Mouse (Mus musculus) stomach, embryonic 15.5 days (tissue): Measurements from ENCODE around the gene Cyp2w1. TPM values are rescaled to one million over a fixed set of nuclear protein-coding genes. Genes with fewer than 3 reads are reported as not detected.

Experiments used
- ATAC-seq: fragments of 200-750 bp; cut with Nextera tagmentation; 2 replicates; pipeline ENCODE4 v1.8.0; 2017; ENCODE audit warnings: low read depth, moderate number of reproducible peaks, moderate TSS enrichment; ENCODE audit not compliant: insufficient read depth, low FRiP score
- H3K27ac ChIP-seq: fragments of 300-500 bp; sonication (generic); 2 replicates; pipeline ENCODE4 v1.5.1; 2015; ENCODE audit warnings: mild to moderate bottlenecking, inconsistent platforms
- H3K27me3 ChIP-seq: fragments of 300-500 bp; sonication (generic); replicated peaks from 2 replicates; pipeline ENCODE4 v1.6.1; 2015; ENCODE audit warnings: inconsistent platforms
- H3K36me3 ChIP-seq: fragments of 300-500 bp; sonication (generic); 2 replicates; pipeline ENCODE4 v1.6.1; 2015; ENCODE audit warnings: inconsistent platforms
- H3K4me1 ChIP-seq: fragments of 300-500 bp; sonication (generic); 2 replicates; pipeline ENCODE4 v1.6.1; 2015; ENCODE audit warnings: inconsistent platforms
- H3K4me2 ChIP-seq: fragments of 300-500 bp; sonication (generic); 2 replicates; pipeline ENCODE4 v1.6.1; 2015; ENCODE audit warnings: mild to moderate bottlenecking, inconsistent platforms
- H3K4me3 ChIP-seq: fragments of 300-500 bp; sonication (generic); replicated peaks from 2 replicates; pipeline ENCODE4 v1.5.1; 2015; ENCODE audit warnings: inconsistent platforms
- H3K9ac ChIP-seq: fragments of 300-500 bp; sonication (generic); 2 replicates; pipeline ENCODE4 v1.6.1; 2015; ENCODE audit warnings: inconsistent platforms
- H3K9me3 ChIP-seq: fragments of 300-500 bp; sonication (generic); 2 replicates; pipeline ENCODE4 v1.6.1; 2016; ENCODE audit warnings: inconsistent platforms
- WGBS: fragments of 180-500 bp; shearing (Covaris S2); methylation state at CpG from one replicate; pipeline ENCODE4 v1.1.7; 2015; 5-methylcytosine and 5-hydroxymethylcytosine counted together
- polyA plus RNA-seq: library from polyadenylated mRNA; unstranded; fragments of >200 nt; fragmentation: Nextera tagmentation; extraction: Ambion mirVana; gene quantifications from 2 replicates; pipeline ENCODE4 v1.2.1, GENCODE M21; 2015

Cyp2w1 gene
- polyA plus RNA-seq, 1 experiment from 2014 or later = 8.5 TPM

DNA sequence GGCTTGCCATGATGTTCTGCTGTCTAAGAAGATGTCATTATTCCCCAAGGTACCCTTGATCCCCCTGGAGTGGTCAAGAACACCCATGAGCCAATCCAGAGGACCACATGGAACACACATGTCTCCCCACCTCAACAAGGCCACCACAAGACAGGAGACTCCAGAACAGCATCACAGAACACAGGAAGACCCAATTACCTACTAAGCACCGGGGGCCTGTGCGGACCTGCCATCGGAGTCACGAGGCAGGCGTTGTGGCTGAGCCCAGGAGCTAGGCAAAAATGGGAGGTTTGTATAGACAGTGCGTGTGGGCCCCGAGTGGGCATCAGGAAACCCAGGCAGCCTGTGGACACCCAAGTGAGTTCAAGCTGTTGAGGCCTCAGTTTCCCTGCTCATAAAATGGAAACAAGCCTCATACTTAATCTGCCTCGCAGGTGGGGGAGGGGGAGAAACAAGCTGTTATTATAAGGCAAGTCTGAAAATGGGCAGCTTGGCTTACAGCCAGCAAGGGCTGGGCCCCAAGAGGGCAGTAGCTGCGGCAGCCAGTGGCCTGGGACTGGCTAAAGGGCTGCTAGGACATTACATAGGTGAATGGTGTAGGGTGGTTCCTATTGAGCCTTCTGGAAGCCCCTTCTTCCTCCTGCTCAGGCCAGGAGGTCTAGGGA lies 29.0 kb upstream of the Cyp2w1 start:
- Histone ChIP-seq H3K36me3 (no peaks in the 10 kb centered on the region), H3K27ac (no peak overlapping the region), H3K4me2 (peak overlapping the region; percentile 92), H3K9me3 (no peaks in the 10 kb centered on the region), H3K4me1 (peaks cover 19% of the 10 kb centered on the region), H3K4me3 (no peak overlapping the region), H3K9ac (no peak overlapping the region), H3K27me3 (peaks cover 14% of the 10 kb centered on the region)
- ATAC-seq = no peak
- 70% methylated on average over 9 of the region's 9 CpGs for WGBS

- Histone ChIP-seq H3K27me3 (peaks cover 14% of the 10 kb centered on the region), H3K4me1 (peaks cover 19% of the 10 kb centered on the region), H3K9ac (no peak overlapping the region), H3K9me3 (no peaks in the 10 kb centered on the region), H3K4me3 (peak overlapping the region; percentile 58), H3K4me2 (peak overlapping the region; percentile 92), H3K36me3 (no peaks in the 10 kb centered on the region), H3K27ac (no peak overlapping the region)
- whole genome bisulfite sequencing = 54% methylated on average over 5 of the region's 5 CpGs
- 0 out of 2 replicates have a peak, but pooled peaks have one; percentile 23 for ATAC-seq
Measured at GRCm38 (mm10) chr5:139324045-139324491, 28.3 kb upstream of the Cyp2w1 start.

DNA sequence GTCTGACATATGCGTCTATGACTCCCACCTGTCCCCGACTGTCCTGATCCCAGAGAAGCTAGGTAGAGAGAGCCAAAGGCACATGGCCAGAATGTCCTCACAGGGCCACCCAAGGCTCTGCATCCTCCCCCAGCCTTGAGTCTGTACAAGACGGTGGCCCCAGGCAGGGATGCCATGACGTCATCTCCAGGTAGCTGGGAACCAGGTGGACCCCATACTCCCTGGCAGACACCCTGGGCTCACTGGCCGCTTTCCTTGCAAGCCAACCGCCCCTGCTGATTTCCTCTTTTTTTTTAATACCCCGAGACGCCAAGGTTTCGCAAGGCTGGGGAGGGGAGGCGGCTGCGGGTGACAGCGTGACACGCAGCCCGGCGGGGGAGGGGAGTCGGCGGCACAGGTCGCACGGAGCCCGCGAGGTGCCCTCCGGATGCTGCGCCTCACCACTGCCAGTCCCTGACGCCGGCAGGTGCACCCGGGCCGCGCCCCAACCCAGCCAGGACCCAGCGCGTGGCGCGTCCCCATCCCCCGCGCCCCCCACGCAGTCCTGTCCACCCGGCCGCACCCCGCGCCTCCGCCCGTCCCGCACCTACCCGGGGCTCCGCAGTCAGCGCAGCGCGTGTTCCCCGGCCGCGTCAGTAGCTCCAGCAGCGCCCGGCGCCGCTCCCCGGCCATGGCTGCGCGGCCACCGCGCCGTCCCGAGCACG lies 27.6 kb upstream of the Cyp2w1 start:
- Histone ChIP-seq H3K9me3 (no peaks in the 10 kb centered on the region), H3K4me1 (peaks cover 19% of the 10 kb centered on the region), H3K27ac (no peak overlapping the region; the same call in 1 of the 2 replicates), H3K36me3 (no peaks in the 10 kb centered on the region), H3K9ac (peak overlapping the region; percentile 40), H3K4me3 (peak overlapping the region; percentile 58), H3K27me3 (peaks cover 14% of the 10 kb centered on the region), H3K4me2 (peak overlapping the region; percentile 92)
- 0 out of 2 replicates have a peak, but pooled peaks have one; percentile 23 for ATAC-seq
- WGBS = 2% methylated on average over 59 of the region's 62 CpGs

DNA sequence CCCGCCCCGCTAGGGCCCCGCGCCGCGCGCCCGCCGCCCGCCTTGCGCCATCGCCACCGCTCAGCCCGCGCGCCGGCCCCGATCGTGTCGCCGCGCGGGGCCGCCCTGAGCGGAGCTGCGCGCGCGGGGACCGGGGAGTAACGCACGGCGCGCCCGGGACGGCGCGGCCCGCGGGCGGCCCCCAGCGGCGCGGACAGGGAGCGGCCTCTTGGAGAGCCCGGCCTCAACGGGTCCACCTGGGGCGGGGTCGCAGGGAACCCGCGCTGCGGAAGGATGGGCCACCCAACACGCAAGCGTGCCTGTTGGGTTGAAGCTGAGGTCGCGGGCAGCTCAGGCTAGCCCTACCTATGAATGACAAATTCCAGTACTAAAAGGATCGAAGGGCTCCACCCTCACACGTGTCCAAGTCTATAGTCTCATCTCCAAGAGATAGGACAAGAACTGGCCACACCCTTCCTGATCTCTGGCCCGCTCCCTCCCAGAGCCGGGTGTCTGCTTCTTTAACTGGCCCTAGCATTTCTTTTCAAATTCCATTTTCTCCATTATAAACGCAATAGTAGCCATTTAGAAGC lies 26.9 kb upstream of the Cyp2w1 start, which contains the start of gene Adap1:
Gene Adap1 (minus strand): TSS at position 228 of the 572 bp plus-strand sequence.
- H3K4me2 ChIP-seq = peak within 1 kb of the TSS; percentile 92
- H3K4me3 ChIP-seq = peak within 1 kb of the TSS; percentile 58
- 2% methylated on average over 61 of the region's 61 CpGs for WGBS

DNA sequence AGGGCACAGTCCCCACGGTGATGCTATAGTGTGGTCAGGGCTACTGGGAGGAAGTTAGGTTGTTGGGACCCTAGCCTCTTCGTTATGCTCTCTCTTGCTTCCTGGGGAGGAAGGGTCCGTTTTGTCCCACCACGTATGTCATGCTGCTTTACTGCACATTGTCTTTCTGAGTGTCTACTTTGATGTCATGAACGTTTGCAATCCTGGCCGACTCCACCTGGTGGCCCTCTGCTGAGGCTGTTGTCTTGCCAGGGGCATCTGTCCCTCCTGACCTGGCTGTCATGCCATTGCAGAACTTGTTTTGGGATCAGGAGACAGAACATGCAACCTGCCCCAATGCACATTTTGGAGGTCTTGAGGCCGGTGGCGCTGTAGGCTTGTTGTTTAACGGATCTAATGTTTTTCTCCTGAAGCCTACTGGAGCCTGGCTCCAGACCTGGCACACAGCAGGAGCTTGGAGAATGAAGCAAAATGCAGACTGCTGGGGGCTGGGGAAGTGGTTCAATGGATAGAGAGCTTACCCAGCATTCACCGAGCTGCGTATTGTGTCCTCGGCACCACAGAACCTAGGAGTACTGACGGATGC lies 26.2 kb upstream of the Cyp2w1 start:
- Histone ChIP-seq H3K27ac (no peak overlapping the region), H3K4me1 (peaks cover 19% of the 10 kb centered on the region), H3K9me3 (no peaks in the 10 kb centered on the region), H3K36me3 (no peaks in the 10 kb centered on the region), H3K9ac (no peak overlapping the region), H3K4me3 (no peak overlapping the region), H3K27me3 (peaks cover 14% of the 10 kb centered on the region), H3K4me2 (no peak overlapping the region)
- ATAC-seq = no peak
- WGBS = 64% methylated on average over 13 of the region's 13 CpGs

More for the DNA sequence above, 26.9 kb upstream of the Cyp2w1 start, which contains the start of gene Adap1:
- Histone ChIP-seq H3K27ac (no peak within 1 kb of the TSS; the same call in 1 of the 2 replicates), H3K9me3 (no peaks in the 10 kb centered on the region), H3K27me3 (peaks cover 14% of the 10 kb centered on the region), H3K4me1 (peaks cover 19% of the 10 kb centered on the region), H3K9ac (peak within 1 kb of the TSS; percentile 40), H3K36me3 (no peaks in the 10 kb centered on the region)
- ATAC-seq = peak; percentile 77

DNA sequence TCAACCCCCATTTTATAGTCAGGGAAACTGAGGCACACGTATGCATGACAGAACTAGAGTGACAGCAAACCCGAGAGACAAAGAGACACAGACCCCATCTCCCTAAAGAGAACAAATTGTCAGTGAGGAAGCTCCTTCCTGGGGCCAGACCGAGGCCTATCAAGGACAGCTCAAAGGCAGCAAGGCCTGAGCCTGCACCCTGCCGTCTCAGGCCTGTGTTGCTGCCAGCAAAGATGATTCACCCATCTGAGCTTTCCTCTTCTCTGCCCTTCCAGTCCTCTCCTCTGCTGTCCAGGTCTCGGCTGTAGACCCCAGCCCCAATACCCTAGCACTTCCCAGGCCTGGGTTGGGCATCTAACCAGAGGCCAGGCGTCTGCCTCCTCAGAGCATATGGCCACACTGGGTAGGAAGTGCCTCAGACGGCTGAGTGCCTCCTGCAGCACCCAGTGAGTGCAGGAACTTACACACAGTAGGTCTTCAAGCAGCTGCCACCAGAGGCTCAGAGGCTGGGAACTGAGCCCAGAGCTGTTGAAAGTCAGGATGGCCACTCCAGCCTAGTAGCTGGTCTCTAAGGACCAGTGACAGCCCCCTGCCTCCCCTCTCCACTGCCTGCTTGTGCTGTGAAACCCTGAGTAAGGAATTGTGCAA lies 25.3 kb upstream of the Cyp2w1 start:
- H3K27me3 ChIP-seq = peaks cover 14% of the 10 kb centered on the region
- no peaks in the 10 kb centered on the region for H3K36me3 ChIP-seq
- H3K4me3 ChIP-seq = no peak overlapping the region
- H3K4me2 ChIP-seq = no peak overlapping the region
- H3K9ac ChIP-seq = no peak overlapping the region
- no peaks in the 10 kb centered on the region for H3K9me3 ChIP-seq
- whole genome bisulfite sequencing = 73% methylated on average over 7 of the region's 7 CpGs
- no peak overlapping the region for H3K27ac ChIP-seq
- no peak for ATAC-seq
- H3K4me1 ChIP-seq = peaks cover 22% of the 10 kb centered on the region

GRCm38 (mm10) chr5:139327634-139328020 lies 24.8 kb upstream of the Cyp2w1 start:
- H3K4me1 ChIP-seq = peaks cover 22% of the 10 kb centered on the region
- no peak overlapping the region for H3K27ac ChIP-seq
- H3K4me3 ChIP-seq = no peak overlapping the region
- WGBS = 69% methylated on average over 7 of the region's 7 CpGs
- H3K36me3 ChIP-seq = no peaks in the 10 kb centered on the region
- H3K9ac ChIP-seq = no peak overlapping the region
- H3K27me3 ChIP-seq = peaks cover 14% of the 10 kb centered on the region
- H3K9me3 ChIP-seq = no peaks in the 10 kb centered on the region
- no peak for ATAC-seq
- H3K4me2 ChIP-seq = no peak overlapping the region

GRCm38 (mm10) chr5:139330766-139331165 lies 21.7 kb upstream of the Cyp2w1 start:
- WGBS = 59% methylated on average over 7 of the region's 7 CpGs
- Histone ChIP-seq H3K9ac (no peak overlapping the region), H3K9me3 (no peaks in the 10 kb centered on the region), H3K27ac (no peak overlapping the region), H3K36me3 (0 out of 2 replicates have a peak, but pooled peaks cover 4% of the 10 kb centered on the region), H3K4me2 (no peak overlapping the region), H3K4me3 (no peak overlapping the region), H3K4me1 (peaks cover 3% of the 10 kb centered on the region), H3K27me3 (no peaks in the 10 kb centered on the region)
- ATAC-seq = no peak

DNA sequence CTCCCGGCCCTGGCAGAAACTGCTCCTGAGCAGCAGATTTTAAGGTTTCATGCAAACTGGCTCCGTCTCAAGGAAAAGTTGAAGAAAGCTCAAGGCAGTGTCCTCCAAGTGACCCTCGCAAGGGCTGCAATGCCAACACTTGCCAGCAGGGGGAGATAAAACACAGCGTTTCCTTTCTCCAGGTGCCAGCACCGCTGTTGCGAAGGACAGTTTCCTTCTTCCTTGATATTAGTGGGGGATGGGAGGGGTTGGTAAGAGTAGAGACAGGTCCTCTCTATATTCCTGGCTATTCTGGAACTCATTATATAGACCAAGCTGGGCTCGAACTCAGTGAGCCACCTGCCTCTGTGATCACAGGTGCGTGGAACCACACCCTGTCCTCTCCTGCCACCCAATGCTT lies 20.7 kb upstream of the Cyp2w1 start:
- Histone ChIP-seq H3K9ac (no peak overlapping the region), H3K4me3 (no peak overlapping the region), H3K4me1 (peaks cover 3% of the 10 kb centered on the region; the same call in 1 of the 2 replicates), H3K4me2 (no peak overlapping the region), H3K27ac (peak overlapping the region; percentile 79), H3K9me3 (no peaks in the 10 kb centered on the region), H3K36me3 (0 out of 2 replicates have a peak, but pooled peaks cover 4% of the 10 kb centered on the region), H3K27me3 (no peaks in the 10 kb centered on the region)
- ATAC-seq = peak; percentile 5; the same call in 1 of the 2 replicates
- WGBS = 14% methylated on average over 8 of the region's 8 CpGs

GRCm38 (mm10) chr5:139332590-139333272 lies 19.7 kb upstream of the Cyp2w1 start:
- Histone ChIP-seq H3K27me3 (no peaks in the 10 kb centered on the region), H3K9ac (no peak overlapping the region), H3K27ac (peak overlapping the region; percentile 79), H3K4me3 (no peak overlapping the region), H3K4me2 (no peak overlapping the region), H3K36me3 (peaks cover 11% of the 10 kb centered on the region; the same call in 1 of the 2 replicates), H3K4me1 (peaks cover 3% of the 10 kb centered on the region; the same call in 1 of the 2 replicates), H3K9me3 (no peaks in the 10 kb centered on the region)
- WGBS = 77% methylated on average over 8 of the region's 8 CpGs
- ATAC-seq = peak; percentile 85
